Mouse (Mus musculus) Patski (cell line): ENCODE data around the gene Rtp4. TPM values are rescaled to one million over a fixed set of nuclear protein-coding genes. Genes with fewer than 3 reads are reported as not detected.

Experiments
- ATAC-seq: fragments of 100-300 bp; one replicate; pipeline ENCODE4 v1.8.0; 2021
- CTCF ChIA-PET: fragments of 350-600 bp; sonication (Branson Sonifier 250); formaldehyde crosslinking; loops from one replicate; lab custom pipeline; 2022; ENCODE audit warnings: inconsistent platforms; lab: Charles Lee
- POLR2A ChIA-PET: fragments of 350-600 bp; sonication (Branson Sonifier 250); formaldehyde crosslinking; loops from one replicate; lab custom pipeline; 2022; ENCODE audit warnings: antibody characterized with exemption, inconsistent platforms; lab: Charles Lee
- DNase-seq: peaks from one replicate; pipeline ENCODE4 v3.0.0-alpha.2; 2011; ENCODE audit warnings: low read depth, low spot score
- H3K27me3 ChIP-seq: fragments of 371-371 bp; one replicate; pipeline ENCODE4 v1.5.1; 2021
- CTCF ChIP-seq: fragments of 100-300 bp; IDR thresholded peaks from one replicate; pipeline ENCODE4 v1.5.1; 2021
- in situ Hi-C: fragments of 300-500 bp; cut with MboI; formaldehyde crosslinking; loops from 3 replicates; pipeline ENCODE4 v1.11.1; 2018; ENCODE audit warnings: low pct_unique_long_range_greater_than_20kb, mixed read lengths
- polyA plus RNA-seq: library from polyadenylated mRNA; unstranded; gene quantifications from one replicate; pipeline ENCODE4 v1.2.3, GENCODE M21; 2021

Rtp4 gene
- polyA plus RNA-seq, 1 experiment from 2014 or later, result 5.0 TPM

DNA sequence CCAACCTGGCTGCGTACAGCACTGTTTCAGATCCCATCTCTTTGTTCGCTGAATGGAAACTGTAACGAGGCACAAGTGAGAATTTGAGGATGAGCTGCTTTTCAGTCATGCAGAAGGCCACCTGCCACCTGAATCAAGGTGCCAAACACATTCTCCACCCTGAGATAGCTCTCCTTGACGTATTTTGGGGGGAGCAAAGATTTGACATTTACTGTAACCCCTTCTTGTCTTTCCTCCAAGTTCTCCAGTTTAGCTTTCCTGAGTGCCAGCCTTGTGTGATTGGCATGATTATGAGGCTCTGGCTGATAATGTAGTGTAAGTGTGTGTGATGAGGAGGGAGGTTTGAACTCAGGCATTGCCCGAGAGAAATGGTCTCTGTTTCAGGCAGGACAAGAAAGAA is 2.0 kb downstream of the Rtp4 start:
- ATAC-seq (no peak), DNase-seq (no peak)
- CTCF ChIA-PET, result interaction anchor here (1.7 kb wide), 1 partner anchor 10 kb away, joined by 6 read pairs; no protein-coding TSS in a partner anchor
- POLR2A ChIA-PET, result no interaction called here
- in situ Hi-C loops, result no loop called here
- no peaks in the 10 kb centered on the region for H3K27me3 ChIP-seq
- no peak for TF ChIP-seq CTCF

DNA sequence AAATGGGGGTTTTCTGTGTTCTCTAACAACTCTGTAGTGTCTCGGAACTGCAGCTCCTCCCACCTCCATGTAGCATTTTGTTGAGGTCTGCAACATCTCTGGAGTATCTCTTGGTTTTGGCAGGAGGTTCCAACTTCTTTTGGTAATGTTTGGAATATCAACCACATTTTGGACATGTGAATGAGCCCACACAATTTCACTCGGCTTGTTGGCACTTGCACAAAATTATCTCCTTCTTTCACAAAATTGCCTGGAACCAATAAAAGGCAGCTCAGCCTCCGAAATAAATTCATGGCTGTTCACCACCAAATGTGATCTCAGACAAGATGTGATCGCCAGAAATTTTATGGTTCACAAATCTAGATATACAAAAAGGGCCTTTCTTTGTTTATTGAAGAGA is 9.1 kb downstream of the Rtp4 start:
- ATAC-seq (no peak), DNase-seq (no peak)
- ChIA-PET CTCF (no interaction called here), POLR2A (no interaction called here)
- TF ChIP-seq CTCF, result no peak
- in situ Hi-C loops, result no loop called here
- H3K27me3 ChIP-seq, result no peaks in the 10 kb centered on the region

DNA sequence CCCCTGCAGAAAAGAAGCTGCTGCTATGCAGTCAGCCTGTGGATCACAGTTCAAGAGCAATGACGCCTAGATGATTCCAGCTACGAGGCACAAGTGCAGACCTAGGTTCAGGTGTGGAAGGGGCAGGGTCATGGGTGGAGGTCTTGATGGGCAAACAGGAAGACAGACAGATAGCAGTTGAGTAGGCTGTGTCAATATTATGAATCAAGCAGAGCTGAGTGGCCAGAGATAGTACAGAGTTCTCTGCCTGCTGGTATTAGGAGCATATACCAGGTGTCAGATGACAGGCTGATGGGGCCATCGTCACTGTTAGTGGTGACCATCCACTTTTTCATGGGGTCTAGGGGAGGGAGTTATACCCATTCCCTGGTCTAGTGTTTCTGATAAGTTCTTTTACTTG is 13.6 kb downstream of the Rtp4 start:
- no peak for TF ChIP-seq CTCF
- CTCF ChIA-PET, result interaction anchor here (1.6 kb wide), 1 partner anchor 14 kb away, joined by 5 read pairs; the partner anchor contains the start of genes Masp1 and Rtp4
- POLR2A ChIA-PET, result no interaction called here
- in situ Hi-C loops, result no loop called here
- ATAC-seq (no peak), DNase-seq (no peak)
- no peaks in the 10 kb centered on the region for H3K27me3 ChIP-seq

DNA sequence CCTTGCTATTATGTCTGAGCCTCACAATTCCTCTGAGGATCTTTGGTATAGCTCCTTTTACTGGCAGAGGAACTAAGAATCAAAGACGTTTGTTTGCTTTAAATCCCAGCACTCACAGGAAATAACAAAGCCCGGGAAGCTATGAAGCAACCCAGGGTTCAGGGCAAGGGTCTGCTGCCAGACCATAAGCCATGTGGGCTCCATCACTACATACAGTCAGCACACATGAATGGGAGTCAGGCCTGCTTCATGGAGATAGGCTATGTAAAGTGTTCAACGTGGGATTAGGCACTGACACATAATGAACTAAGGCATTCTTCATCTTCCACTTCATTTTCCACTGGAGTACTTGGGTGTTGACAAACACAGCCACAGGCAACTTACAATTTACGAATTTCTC is 21.0 kb downstream of the Rtp4 start:
- in situ Hi-C loops, result no loop called here
- no peak for ATAC-seq
- no peaks in the 10 kb centered on the region for H3K27me3 ChIP-seq
- POLR2A ChIA-PET, result no interaction called here
- no peak for TF ChIP-seq CTCF
- no peak for DNase-seq
- CTCF ChIA-PET, result no interaction called here

DNA sequence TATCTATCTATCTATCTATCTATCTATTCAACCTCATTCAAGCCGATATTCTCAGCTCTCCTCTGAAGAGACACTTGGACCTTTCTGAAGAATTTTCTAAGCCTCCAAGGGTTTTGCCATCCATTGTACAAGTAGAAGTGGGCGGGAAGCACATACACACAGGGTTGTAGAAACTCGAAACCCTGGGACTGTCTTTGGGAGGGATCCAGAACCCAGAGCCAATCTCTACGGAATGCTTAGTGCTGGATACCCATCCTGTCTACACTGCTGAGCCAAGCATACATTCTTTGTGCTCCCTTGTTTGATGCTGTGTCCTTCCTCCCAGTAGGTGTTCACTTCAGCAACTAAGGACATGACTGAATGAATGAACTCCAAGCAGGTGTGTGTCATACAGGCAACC is 22.8 kb downstream of the Rtp4 start:
- no peak for TF ChIP-seq CTCF

DNA sequence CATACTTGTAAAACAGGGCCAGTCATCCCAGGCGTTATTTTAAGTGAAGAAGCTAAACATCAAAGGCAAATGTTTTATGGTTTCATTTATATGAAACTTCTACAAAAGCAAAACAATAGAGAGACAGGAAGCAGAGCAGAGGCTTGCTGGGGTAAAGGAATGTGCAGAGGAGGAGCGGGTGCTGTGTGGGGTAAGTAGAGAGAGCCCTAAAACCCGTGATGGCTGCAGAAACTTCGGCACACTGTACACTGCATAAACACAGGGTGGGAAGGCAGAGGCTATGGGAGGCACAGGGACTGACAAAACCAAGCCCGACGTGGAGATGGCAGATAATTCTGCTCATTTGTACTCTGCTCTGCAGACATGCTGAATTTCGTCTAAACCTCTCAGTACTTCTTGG is 24.3 kb downstream of the Rtp4 start:
- in situ Hi-C loops, result no loop called here
- POLR2A ChIA-PET, result no interaction called here
- no peak for ATAC-seq
- CTCF ChIA-PET, result interaction anchor here (2.6 kb wide), 1 partner anchor 355 kb away, joined by 6 read pairs; no protein-coding TSS in a partner anchor
- no peak for TF ChIP-seq CTCF
- no peaks in the 10 kb centered on the region for H3K27me3 ChIP-seq
- DNase-seq, result no peak

More for the DNA sequence above, 22.8 kb downstream of the Rtp4 start:
- ChIA-PET POLR2A (no interaction called here), CTCF (interaction anchor here (1.1 kb wide), 2 partner anchors 10 to 356 kb away, joined by 4 read pairs; no protein-coding TSS in a partner anchor)
- ATAC-seq (no peak), DNase-seq (no peak)
- H3K27me3 ChIP-seq, result no peaks in the 10 kb centered on the region
- in situ Hi-C loops, result no loop called here

DNA sequence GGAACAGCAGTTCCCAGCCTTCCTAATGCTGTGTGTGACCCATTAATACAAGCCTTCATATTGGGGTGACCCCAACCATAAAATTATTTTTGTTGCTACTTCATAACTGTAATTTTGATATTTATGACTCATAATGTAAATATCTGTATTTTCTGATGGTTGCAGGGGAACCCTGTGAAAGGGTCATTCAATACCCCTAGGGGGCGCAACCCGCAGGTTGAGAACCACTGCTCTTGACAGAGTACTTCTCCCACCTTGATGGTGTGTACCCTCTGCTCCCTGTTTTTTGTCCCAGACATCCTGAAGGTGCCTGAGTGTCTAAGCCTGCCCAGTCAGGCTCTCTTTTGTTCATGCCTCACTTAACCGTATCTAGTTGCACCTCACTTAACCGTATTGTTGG is 27.7 kb downstream of the Rtp4 start:
- ChIA-PET CTCF (no interaction called here), POLR2A (no interaction called here)
- in situ Hi-C loops, result loop anchor here (5.0 kb wide), 2 partner anchors 95 to 350 kb away; no protein-coding TSS in a partner anchor
- ATAC-seq (no peak), DNase-seq (no peak)
- peak; percentile 59 for TF ChIP-seq CTCF
- H3K27me3 ChIP-seq, result no peaks in the 10 kb centered on the region

DNA sequence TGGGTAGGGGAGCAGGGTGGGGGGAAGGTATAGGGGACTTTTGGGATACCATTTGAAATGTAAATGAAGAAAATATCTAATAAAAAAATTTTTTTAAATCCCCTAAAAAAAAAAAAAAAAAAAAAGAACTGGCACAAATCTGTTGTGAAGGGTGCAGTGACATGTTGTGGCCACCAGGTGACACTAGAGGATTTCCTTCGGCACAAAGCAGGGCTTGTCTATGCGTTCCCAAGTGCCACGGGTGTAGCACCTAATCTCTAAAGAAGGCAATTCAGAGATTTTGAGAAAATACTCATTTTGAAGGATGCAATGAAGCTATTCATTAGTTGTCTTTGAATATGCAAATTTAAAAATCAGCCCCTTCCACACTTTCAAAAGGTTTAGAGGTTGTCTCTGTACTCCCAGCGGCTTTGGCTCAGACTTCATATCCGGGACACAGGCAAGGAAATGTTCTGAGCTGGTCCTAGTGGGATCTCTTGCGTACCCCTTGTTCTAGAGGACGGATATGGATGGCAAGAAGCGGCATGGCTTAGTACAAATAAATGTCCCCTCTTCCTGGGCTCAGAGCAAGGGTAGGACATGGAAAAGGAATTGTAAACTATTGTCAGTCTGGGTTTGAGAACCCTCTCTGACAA is 30.4 kb downstream of the Rtp4 start:
- DNase-seq (peak; percentile 17), ATAC-seq (no peak)
- in situ Hi-C loops, result no loop called here
- H3K27me3 ChIP-seq, result no peaks in the 10 kb centered on the region
- POLR2A ChIA-PET, result interaction anchor here (1.1 kb wide), 1 partner anchor 347 kb away, joined by 3 read pairs; no protein-coding TSS in a partner anchor
- CTCF ChIA-PET, result interaction anchor here (0.6 to 7.2 kb wide), 11 partner anchors 12 to 466 kb away, joined by 3 to 54 read pairs (median 3); no protein-coding TSS in a partner anchor
- peak; percentile 89 for TF ChIP-seq CTCF

DNA sequence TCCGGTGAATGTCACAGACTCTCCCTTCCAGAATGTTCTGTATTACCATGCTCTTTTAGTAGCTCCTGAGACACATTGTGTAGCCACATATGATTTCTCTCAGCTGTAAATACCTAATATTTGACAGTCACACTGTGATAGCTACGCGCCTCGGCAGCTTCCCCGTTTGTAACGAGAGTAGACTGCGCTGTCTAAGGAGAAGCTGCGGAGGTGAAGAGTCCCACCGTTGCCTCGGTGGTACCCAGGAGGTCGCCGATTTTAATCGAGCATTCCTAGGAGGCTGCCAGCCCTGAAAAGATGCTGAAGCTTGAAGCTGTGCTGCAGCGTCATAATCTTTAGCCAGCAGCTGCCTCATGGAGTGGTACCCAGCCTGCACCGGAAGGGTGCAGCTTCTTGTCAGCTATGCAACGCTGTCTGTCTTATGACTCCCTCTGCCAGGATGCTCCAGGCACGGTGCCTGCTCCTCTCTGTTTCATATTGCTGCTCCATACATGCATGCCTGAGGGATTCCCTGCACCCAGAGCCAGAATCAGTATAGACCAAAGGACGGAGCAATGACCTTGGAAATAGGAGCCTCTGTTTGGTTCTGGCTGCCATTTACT is 31.0 kb downstream of the Rtp4 start:
- no peaks in the 10 kb centered on the region for H3K27me3 ChIP-seq
- ChIA-PET POLR2A (interaction anchor here (1.1 kb wide), 1 partner anchor 346 kb away, joined by 3 read pairs; no protein-coding TSS in a partner anchor), CTCF (interaction anchor here (0.6 to 7.2 kb wide), 11 partner anchors 11 to 402 kb away, joined by 3 to 54 read pairs (median 3); no protein-coding TSS in a partner anchor)
- TF ChIP-seq CTCF, result no peak
- no peak for DNase-seq
- no peak for ATAC-seq
- in situ Hi-C loops, result no loop called here

DNA sequence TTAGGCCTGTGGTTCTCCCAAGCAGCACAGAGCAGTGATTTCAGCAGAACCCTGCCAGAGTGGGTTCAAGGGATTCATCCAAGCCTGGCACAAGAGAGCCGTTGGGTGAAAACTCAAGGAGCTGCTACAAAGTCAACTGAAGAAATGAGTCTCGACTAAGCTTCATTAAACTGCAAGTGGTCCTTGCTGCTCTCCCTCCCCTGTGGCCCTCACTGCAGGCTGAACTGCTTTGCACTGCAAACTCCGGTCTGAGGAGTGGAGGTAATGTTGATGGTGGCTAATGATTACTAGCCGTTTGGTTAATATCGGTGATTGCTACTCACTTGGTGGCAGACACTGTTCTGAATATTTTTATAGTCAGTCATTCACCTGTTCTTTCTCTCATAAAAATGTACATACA is 34.6 kb downstream of the Rtp4 start:
- peak; percentile 13 for DNase-seq
- ChIA-PET CTCF (interaction anchor here (7.2 kb wide), 1 partner anchor 343 kb away, joined by 54 read pairs; no protein-coding TSS in a partner anchor), POLR2A (no interaction called here)
- no peak for TF ChIP-seq CTCF
- in situ Hi-C loops, result loop anchor here (5.0 kb wide), 1 partner anchor 78 kb away; no protein-coding TSS in a partner anchor
- no peak for ATAC-seq
- H3K27me3 ChIP-seq, result no peaks in the 10 kb centered on the region

DNA sequence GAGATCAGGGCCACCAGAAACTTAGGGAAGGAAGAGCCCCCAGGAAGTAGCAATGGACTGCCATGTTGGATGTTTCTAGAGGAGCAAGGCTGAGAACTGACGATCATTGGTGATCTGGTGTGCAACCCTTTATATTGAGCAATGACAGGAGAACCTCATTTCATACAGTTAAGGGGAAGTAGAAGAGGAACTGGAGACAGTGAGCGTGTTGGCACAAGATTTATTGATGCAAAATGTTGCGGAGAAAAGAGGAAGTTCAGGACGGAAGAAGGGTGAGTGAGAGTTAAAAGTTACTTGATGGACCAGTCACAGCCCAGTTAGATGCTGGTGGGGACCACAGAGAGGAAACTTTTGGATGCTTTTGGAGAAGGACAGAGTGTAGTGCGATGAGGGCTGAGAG is 37.1 kb downstream of the Rtp4 start:
- ChIA-PET CTCF (no interaction called here), POLR2A (no interaction called here)
- no peaks in the 10 kb centered on the region for H3K27me3 ChIP-seq
- ATAC-seq (no peak), DNase-seq (no peak)
- in situ Hi-C loops, result loop anchor here (5.0 kb wide), 1 partner anchor 75 kb away; no protein-coding TSS in a partner anchor
- TF ChIP-seq CTCF, result no peak
